Mouse (Mus musculus) neural tube, embryonic 11.5 days (tissue): ENCODE results near the gene Tigit. TPM values are rescaled to one million over a fixed set of nuclear protein-coding genes. Genes with fewer than 3 reads are reported as not detected.

Experiments used
- ATAC-seq: fragments of 200-750 bp; cut with Nextera tagmentation; 2 replicates; pipeline ENCODE4 v1.8.0; 2017; ENCODE audit warnings: moderate number of reproducible peaks, mild to moderate bottlenecking, moderate TSS enrichment, moderate library complexity; ENCODE audit not compliant: insufficient read depth, low FRiP score, low TSS enrichment
- DNase-seq: peaks from one replicate; pipeline ENCODE4 v3.0.0-alpha.2; 2015; ENCODE audit warnings: low spot score
- H3K27ac ChIP-seq: fragments of 300-500 bp; sonication (generic); 2 replicates; pipeline ENCODE4 v1.5.1; 2014; ENCODE audit warnings: low read depth, mild to moderate bottlenecking, low read length
- H3K27me3 ChIP-seq: fragments of 300-500 bp; sonication (generic); 2 replicates; pipeline ENCODE4 v1.6.1; 2014; ENCODE audit warnings: mild to moderate bottlenecking, low read length, mixed read lengths; ENCODE audit not compliant: control insufficient read depth, insufficient read depth
- H3K36me3 ChIP-seq: fragments of 300-500 bp; sonication (generic); 2 replicates; pipeline ENCODE4 v1.6.1; 2014; ENCODE audit warnings: mild to moderate bottlenecking, low read length, moderate library complexity, mixed read lengths; ENCODE audit not compliant: control insufficient read depth, insufficient read depth
- H3K4me1 ChIP-seq: fragments of 300-500 bp; sonication (generic); 2 replicates; pipeline ENCODE4 v1.6.1; 2014; ENCODE audit warnings: low read length, mixed read lengths; ENCODE audit not compliant: control insufficient read depth, insufficient read depth
- H3K4me2 ChIP-seq: fragments of 300-500 bp; sonication (generic); 2 replicates; pipeline ENCODE4 v1.6.1; 2014; ENCODE audit warnings: low read depth, mild to moderate bottlenecking, moderate library complexity
- H3K4me3 ChIP-seq: fragments of 300-500 bp; sonication (generic); 2 replicates; pipeline ENCODE4 v1.5.1; 2014; ENCODE audit warnings: low read depth, low read length
- H3K9ac ChIP-seq: fragments of 300-500 bp; sonication (generic); 2 replicates; pipeline ENCODE4 v1.6.1; 2014; ENCODE audit warnings: mild to moderate bottlenecking, low read length
- H3K9me3 ChIP-seq: fragments of 300-500 bp; sonication (generic); 2 replicates; pipeline ENCODE4 v1.6.1; 2016; ENCODE audit warnings: low read length; ENCODE audit not compliant: control insufficient read depth
- whole genome bisulfite sequencing: fragments of 180-500 bp; shearing (Covaris S2); extraction: QIAGEN DNeasy Blood & Tissue Kit; methylation state at CpG from one replicate; pipeline ENCODE4 v1.1.7; 2014; 5-methylcytosine and 5-hydroxymethylcytosine counted together
- polyA plus RNA-seq: library from polyadenylated mRNA; unstranded; fragments of >200 nt; fragmentation: Nextera tagmentation; extraction: Ambion mirVana; gene quantifications from 2 replicates; pipeline ENCODE4 v1.2.1, GENCODE M21; 2014

The Tigit gene
- polyA plus RNA-seq, 1 experiment from 2014 or later = not detected

DNA sequence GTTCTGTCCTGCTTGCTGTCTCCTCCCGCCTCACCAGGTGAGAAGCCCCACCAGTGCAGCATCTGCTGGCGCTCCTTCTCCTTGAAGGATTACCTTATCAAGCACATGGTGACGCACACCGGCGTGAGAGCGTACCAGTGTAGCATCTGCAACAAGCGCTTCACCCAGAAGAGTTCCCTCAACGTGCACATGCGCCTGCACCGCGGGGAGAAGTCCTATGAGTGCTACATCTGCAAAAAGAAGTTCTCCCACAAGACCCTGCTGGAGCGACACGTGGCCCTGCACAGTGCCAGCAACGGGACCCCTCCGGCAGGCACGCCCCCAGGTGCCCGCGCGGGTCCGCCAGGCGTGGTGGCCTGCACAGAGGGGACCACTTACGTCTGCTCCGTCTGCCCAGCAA, 45.7 kb downstream of the Tigit start:
- H3K4me1 ChIP-seq = peaks cover 9% of the 10 kb centered on the region

DNA sequence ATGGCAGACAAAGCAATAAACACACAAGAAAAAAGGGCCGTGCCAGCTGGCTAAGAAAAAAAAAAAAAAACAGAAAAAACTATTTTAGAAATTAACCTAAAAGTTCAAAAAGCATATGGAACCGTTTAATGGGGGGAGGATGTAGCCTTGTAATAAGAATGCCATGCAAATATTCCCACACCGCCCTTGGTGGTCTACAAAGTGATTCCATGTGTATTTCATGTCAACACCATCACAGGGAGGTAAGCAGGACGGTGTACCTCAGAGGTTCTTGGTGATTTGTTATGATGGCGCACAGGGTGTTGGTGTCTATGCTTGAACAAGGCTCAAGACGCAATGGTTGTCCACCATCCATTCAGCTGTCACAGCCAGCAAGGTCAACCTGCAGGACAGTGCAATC, 46.6 kb downstream of the Tigit start:
- Histone ChIP-seq H3K27ac (no peak overlapping the region), H3K9me3 (no peaks in the 10 kb centered on the region), H3K9ac (no peak overlapping the region), H3K4me2 (no peak overlapping the region), H3K4me1 (peaks cover 9% of the 10 kb centered on the region), H3K27me3 (no peaks in the 10 kb centered on the region), H3K4me3 (no peak overlapping the region), H3K36me3 (no peaks in the 10 kb centered on the region)
- DNase-seq (no peak), ATAC-seq (no peak)
- 71% methylated on average over 6 of the region's 6 CpGs for WGBS

More for the DNA sequence above, 45.7 kb downstream of the Tigit start:
- ATAC-seq = no peak
- no peak for DNase-seq
- Histone ChIP-seq H3K9me3 (no peaks in the 10 kb centered on the region), H3K9ac (no peak overlapping the region), H3K36me3 (no peaks in the 10 kb centered on the region), H3K4me3 (no peak overlapping the region), H3K27ac (no peak overlapping the region), H3K4me2 (no peak overlapping the region), H3K27me3 (no peaks in the 10 kb centered on the region)
- 87% methylated on average over 23 of the region's 23 CpGs for WGBS

DNA sequence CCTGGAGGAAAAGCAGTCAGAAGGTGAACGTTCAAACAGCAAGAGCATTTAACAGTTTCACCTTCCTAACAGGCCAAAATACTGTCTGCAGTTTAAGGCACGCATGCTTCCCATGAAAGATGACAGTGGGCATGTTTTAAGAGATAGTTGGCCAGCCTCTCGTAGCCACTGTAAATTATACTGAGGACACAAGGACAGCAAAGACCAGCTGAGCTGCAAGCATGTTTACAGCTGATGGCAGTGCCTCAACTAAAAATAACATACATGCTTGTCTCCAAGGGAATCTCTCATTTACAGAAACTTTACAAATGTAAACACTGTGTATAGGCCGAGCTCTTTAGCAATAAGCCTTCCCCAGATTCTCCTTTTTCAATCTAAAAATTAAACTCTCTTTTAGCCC, 47.6 kb downstream of the Tigit start:
- H3K9me3 ChIP-seq = no peaks in the 10 kb centered on the region
- DNase-seq = no peak
- no peak overlapping the region for H3K9ac ChIP-seq
- H3K4me1 ChIP-seq = peaks cover 7% of the 10 kb centered on the region
- 66% methylated on average over 4 of the region's 4 CpGs for WGBS
- no peaks in the 10 kb centered on the region for H3K36me3 ChIP-seq
- H3K27me3 ChIP-seq = no peaks in the 10 kb centered on the region
- no peak overlapping the region for H3K4me2 ChIP-seq
- no peak overlapping the region for H3K27ac ChIP-seq
- no peak overlapping the region for H3K4me3 ChIP-seq
- no peak for ATAC-seq

DNA sequence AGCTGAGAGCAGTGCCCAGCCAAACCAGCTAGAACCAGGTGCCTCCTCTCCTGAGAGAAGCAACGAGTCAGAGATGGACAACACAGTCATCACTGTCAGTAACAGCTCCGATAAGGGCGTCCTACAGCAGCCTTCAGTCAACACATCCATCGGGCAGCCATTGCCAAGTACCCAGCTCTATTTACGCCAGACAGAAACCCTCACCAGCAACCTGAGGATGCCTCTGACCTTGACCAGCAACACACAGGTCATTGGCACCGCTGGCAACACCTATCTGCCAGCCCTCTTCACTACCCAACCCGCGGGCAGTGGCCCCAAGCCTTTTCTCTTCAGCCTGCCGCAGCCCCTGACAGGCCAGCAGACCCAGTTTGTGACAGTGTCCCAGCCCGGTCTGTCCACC, 53.6 kb downstream of the Tigit start:
- H3K27ac ChIP-seq = no peak overlapping the region
- H3K36me3 ChIP-seq = peaks cover 7% of the 10 kb centered on the region; the same call in 1 of the 2 replicates
- no peak overlapping the region for H3K4me2 ChIP-seq
- H3K9ac ChIP-seq = no peak overlapping the region
- ATAC-seq = no peak
- no peaks in the 10 kb centered on the region; the same call in 1 of the 2 replicates for H3K9me3 ChIP-seq
- H3K4me1 ChIP-seq = 0 out of 2 replicates have a peak, but pooled peaks cover 2% of the 10 kb centered on the region
- H3K27me3 ChIP-seq = no peaks in the 10 kb centered on the region
- H3K4me3 ChIP-seq = no peak overlapping the region
- 94% methylated on average over 10 of the region's 10 CpGs for WGBS
- DNase-seq = no peak

DNA sequence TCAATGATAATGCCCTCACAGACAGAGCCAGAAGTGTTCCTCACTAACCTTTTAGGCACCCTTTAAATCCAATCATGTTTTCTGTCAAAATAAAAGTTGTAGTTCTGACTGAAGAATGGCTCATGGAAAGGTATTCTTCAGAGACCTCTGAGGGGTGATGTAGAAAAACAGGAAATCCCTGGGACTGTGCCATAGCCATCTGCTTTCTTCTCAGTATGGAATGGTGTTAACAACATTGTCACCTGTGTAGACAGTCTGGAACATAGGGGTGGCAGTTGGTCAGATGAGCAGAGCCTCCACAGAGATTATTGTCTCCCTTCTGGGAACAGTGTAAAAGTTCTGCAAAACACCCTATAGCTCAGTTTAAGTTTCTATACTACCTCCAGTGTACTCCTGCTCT, 55.9 kb downstream of the Tigit start:
- DNase-seq = no peak
- H3K9me3 ChIP-seq = no peaks in the 10 kb centered on the region; the same call in 1 of the 2 replicates
- no peak overlapping the region for H3K27ac ChIP-seq
- no peaks in the 10 kb centered on the region for H3K27me3 ChIP-seq
- peaks cover 15% of the 10 kb centered on the region for H3K4me1 ChIP-seq
- H3K4me2 ChIP-seq = no peak overlapping the region
- H3K4me3 ChIP-seq = no peak overlapping the region
- H3K9ac ChIP-seq = no peak overlapping the region
- H3K36me3 ChIP-seq = peaks cover 7% of the 10 kb centered on the region; the same call in 1 of the 2 replicates
- ATAC-seq = no peak

DNA sequence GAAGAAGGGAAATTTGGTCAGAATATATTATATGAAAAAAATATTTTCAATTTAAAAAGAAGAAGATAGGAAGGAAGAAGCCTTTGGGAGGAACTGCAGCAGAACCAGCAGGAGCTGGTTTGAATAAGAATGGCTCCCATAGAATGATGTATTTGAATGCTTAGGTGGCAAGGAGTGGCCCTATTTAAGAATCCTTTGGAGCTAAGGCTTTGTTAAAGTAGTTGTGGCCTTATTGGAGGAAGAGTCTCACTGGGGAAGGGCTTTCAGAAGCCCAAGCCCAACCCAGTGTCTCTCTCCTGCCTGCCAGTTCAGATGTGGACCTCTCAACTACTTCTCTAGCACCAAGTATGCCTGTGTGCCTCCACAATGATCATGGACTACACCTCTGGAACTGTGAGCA, 56.9 kb downstream of the Tigit start:
- Histone ChIP-seq H3K4me1 (peaks cover 15% of the 10 kb centered on the region), H3K27ac (no peak overlapping the region), H3K27me3 (no peaks in the 10 kb centered on the region), H3K4me2 (no peak overlapping the region), H3K4me3 (no peak overlapping the region), H3K36me3 (peaks cover 7% of the 10 kb centered on the region; the same call in 1 of the 2 replicates), H3K9ac (no peak overlapping the region), H3K9me3 (no peaks in the 10 kb centered on the region; the same call in 1 of the 2 replicates)
- DNase-seq (no peak), ATAC-seq (no peak)

DNA sequence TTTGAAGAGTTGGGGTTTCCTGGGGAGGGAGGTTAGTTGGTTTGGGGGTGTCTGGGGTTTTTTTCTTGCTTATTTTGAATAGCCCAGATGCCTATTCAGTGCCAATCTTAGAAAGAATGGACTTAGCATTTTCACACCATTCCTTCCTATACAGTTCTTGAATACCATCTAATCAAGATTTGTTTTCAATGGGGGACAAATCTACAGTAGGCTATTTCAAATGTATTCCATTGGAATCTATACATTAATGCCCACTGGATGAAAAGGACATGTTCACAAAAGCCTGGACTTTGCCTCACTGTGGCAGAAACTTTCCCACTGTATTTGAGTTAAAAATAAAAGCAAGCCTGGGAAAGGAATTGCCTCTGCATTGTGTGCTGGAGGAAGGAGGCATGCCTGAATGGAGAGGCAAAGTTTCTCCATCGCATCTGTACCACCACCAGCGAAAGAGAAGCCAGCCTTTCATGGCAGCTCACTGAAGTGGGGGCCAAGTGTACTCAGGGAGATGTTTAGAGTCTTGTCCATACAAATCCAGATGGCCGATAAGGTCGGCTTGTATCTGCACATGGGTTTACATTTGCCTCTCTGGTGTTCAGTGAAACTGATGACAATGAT, 59.4 kb downstream of the Tigit start:
- ATAC-seq (peak; percentile 55), DNase-seq (no peak)
- Histone ChIP-seq H3K27ac (0 out of 2 replicates have a peak overlapping the region, but pooled peaks have one; percentile 46), H3K9ac (no peak overlapping the region), H3K4me2 (no peak overlapping the region), H3K9me3 (no peaks in the 10 kb centered on the region; the same call in 1 of the 2 replicates), H3K4me3 (no peak overlapping the region), H3K27me3 (no peaks in the 10 kb centered on the region), H3K4me1 (peaks cover 15% of the 10 kb centered on the region), H3K36me3 (no peaks in the 10 kb centered on the region; the same call in 1 of the 2 replicates)
- 37% methylated on average over 4 of the region's 4 CpGs for WGBS

DNA sequence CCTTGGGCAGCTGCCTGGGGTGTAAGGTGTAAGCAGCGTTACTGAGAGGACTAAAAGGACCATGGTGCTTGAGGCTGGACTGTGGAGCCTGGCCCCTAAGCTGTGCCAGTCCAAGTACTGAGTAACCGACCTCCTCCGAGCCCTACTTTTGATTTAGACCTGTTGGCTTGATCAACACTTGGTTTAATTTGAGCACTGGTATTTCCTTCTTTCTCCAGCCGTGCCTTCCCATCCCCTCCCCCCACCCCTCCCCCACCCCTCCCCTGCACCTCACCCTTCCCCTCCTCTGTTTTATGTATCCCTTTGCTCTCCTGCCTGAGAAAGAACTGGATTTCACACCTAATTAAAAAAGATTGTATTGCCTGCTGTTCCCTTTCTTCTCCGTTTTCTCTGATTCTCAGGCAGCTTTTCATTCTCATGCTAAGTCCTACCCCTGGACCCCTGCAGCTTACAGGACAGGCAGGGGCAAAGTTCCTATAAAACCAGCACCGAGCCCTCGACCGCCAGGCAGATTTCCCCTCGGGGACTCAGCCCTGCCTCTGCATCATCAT, 60.3 kb downstream of the Tigit start:
- Histone ChIP-seq H3K4me1 (peaks cover 15% of the 10 kb centered on the region), H3K36me3 (no peaks in the 10 kb centered on the region; the same call in 1 of the 2 replicates), H3K27me3 (no peaks in the 10 kb centered on the region), H3K9ac (no peak overlapping the region), H3K9me3 (no peaks in the 10 kb centered on the region; the same call in 1 of the 2 replicates), H3K4me3 (no peak overlapping the region), H3K4me2 (no peak overlapping the region), H3K27ac (no peak overlapping the region)
- WGBS = 1% methylated on average over 9 of the region's 9 CpGs
- DNase-seq = peak; percentile 76
- peak; percentile 92 for ATAC-seq

DNA sequence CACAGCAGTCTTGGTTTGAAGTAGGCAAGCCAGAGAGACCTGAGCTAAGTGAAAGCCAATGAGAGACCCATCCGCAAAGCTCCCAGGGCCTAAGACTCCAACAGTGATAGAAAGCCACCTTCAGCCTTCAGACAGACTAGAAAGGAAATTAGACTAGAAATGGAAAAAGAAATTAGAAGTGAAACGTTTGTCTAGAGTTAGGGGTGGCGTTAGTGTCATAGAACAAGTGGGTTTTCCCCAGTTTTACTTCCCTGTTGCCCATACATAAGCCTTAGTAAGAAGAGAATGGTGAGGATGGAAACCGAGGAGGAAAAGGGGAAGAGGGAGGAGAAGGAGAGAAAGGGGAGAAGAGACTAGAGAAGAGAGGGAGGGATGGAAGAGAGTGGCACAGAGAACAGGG, 61.4 kb downstream of the Tigit start:
- no peak overlapping the region for H3K27ac ChIP-seq
- H3K9ac ChIP-seq = no peak overlapping the region
- no peak for DNase-seq

More for the DNA sequence above, 61.4 kb downstream of the Tigit start:
- Histone ChIP-seq H3K4me2 (no peak overlapping the region), H3K4me3 (no peak overlapping the region), H3K4me1 (peaks cover 15% of the 10 kb centered on the region), H3K36me3 (no peaks in the 10 kb centered on the region; the same call in 1 of the 2 replicates), H3K9me3 (no peaks in the 10 kb centered on the region; the same call in 1 of the 2 replicates), H3K27me3 (no peaks in the 10 kb centered on the region)
- no peak for ATAC-seq
- 71% methylated on average over 4 of the region's 4 CpGs for WGBS
